Mouse (Mus musculus) c-Kit-positive CD71-positive TER-119-positive erythroid progenitor cells, embryonic 14.5 days (primary cell): Measurements from ENCODE around the gene Mob3b.
A peak's percentile ranks its signal among the peaks of the same experiment; 100 is the strongest.

Source experiments
- DNase-seq: peaks from one replicate; pipeline ENCODE4 v3.0.0-alpha.2; 2013; ENCODE audit warnings: low spot score

The Mob3b gene

DNA sequence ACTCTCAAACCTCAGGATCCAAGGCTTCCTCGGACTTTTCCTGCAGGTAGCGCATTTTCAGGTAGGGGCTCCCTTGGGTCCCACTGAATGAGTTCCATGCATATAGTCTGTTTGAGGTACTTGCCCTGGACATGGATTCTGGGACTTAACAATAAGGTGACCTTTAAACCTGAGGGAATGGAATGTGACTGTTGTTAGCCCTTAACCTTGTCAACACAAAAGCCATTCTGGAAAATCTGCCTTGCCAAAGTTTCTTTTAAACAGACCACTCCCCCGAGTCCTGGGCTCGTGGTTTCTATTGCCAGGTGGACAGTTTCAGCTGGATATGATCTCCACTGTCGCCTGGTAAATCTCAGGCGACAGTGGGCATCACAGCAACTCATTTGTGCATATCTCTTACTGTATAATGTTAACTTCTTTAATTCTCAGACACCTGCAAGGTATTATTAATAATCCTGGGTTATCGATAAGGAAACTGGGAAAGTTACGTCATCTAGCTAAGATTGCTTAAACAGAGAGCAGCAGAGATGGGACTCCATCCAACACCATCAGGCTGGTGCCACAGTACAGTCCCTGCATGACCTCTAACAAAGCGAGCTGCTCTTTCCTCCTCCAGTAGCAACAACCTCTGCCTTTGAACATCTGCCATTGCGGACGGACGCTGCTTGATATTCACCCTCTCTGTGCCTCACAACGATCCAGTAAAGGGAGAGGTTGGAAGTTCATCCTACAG, 43.6 kb downstream of the Mob3b start:
- no peak for DNase-seq

DNA sequence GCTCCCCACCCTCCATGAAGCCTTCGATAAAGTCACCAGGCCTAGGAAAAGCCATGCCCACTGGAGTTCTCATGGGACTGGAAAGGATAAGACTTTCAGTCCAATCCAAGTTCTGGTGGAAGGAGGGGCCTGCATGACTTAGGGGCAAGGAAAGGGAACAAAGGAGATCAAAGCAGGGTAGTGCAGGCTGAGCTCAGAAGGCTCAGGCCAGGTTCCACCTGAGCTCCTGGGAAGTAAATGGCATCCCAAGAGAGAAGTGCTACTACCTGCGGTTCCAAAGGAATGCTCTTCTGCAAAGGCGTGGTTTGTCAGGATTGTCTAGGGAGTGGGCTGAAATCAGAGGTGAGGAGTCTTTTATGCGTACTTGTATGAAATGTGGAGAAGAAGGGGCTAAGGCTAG, 44.8 kb downstream of the Mob3b start:
- no peak for DNase-seq

DNA sequence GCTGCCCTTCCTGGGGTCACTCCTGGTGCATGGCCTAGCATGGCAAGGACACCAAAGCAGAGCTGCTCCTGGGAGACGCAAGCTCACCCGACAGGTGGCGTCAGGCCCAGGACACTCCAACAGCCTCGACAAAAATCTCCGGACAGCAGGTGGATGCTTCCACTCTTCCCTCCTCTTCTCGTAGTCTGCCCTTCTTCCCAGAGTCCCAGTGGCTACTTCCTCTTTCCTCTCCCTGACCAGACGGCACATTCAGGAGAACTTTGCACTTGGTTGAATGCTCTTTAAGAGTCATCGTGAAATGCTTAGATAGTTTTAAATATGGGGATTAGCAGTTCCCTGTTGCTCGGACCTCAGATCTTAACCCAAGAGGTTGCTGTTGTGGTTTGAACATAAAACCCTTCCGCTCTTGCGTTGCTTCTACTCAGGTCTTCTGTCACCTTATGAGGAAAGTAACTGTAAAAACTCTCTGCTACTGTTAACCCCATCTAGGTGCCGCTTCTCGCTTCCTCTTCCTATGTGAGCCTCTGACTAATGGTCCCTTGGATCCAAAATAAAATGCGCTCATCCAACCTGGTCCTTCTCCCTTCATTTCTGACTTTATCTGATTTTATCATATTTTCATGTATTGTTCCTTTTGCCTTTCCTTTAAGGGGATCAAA, 52.0 kb downstream of the Mob3b start:
- no peak for DNase-seq

DNA sequence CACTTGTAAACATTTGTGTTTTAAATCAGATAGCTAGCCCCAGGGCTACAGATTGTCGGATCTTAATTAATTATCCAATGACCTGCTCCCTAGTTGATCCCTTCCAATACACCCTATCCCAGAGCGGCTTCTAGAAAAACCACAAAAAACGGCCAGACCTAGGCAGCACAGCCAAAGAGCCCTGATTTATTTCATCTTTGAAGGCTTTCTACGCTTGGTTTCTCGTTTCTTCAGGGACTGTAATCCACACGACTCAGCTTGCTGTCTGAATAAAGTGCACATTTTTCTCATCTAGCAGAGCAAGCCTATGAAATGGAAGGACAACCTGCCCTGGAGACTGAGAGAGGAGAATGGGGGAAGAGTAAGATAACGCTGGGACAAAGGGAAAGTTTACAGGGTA, 56.1 kb downstream of the Mob3b start:
- DNase-seq: no peak

DNA sequence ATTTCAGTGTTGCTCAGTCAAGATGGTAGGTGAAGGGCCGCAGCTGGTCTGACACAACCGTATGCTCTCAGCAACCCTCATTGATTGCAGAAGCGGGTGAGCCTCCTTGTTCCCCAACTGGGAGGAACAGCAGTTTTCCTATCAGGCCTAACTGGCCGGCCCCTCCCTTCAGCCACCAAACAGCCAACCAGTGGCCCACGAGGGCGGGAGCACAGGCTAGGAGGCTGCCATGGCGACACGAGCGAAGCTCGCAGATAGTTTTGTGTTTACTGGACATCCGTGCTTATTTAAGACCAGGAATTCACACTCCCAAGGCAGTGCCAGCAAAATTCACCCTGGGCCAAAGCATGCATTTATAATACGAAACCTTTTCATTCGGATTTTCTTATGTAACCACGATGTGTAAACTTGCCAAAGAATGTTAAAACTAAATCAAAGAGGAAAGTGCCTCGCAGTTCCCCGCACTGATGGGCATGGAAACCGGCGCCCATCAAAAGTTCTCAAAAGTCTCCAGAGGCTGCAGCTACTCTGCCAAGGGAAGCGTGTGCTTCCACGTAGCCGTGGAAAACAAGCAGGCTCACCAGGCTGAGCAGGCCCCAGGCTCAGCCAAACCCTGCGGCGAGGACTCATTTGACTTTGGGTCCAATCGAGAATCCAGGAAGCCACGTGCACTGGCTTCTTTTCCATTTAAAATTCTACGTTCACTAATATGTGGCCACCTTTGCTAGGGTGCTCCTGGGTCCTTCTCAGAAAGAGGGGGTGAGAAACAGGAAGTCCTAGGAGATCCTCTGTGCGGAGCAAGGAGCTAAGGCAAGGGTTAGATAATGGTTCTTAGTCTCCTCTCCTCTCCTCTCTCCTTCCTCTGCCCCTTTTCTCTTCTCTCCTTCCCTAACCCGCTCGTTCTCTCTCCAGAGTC, 57.2 kb downstream of the Mob3b start:
- DNase-seq: peak; percentile 71

DNA sequence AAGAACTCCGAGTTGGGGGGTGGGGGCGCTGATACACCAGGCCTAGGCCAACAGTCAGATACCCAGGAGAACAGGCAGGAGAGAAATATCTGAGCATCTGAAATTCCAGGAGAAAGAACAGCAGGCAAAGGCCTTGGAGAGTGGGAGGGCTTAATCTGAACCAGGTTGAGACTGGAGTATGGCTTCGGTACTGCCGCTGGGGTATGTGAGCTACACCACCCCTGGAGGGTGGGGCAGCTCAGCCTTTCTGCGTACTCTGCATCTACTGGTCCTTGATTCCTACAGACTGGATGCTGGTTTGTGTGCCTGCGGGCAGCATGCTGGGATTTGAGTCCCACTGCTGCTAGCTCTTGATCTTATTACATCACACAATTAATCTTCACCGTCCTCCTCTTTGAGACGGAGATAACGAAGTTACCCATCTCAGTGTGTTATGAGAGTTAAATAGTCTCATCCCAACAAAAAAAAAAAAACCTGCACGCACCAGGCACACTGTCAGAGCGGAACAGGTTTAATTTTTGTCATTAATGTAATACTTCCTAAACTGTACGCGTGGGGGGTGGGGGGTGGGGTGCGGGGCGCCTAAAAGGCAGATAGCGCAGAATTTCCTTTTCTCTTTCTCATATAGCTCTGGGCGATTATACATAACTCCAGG, 57.9 kb downstream of the Mob3b start:
- no peak for DNase-seq

DNA sequence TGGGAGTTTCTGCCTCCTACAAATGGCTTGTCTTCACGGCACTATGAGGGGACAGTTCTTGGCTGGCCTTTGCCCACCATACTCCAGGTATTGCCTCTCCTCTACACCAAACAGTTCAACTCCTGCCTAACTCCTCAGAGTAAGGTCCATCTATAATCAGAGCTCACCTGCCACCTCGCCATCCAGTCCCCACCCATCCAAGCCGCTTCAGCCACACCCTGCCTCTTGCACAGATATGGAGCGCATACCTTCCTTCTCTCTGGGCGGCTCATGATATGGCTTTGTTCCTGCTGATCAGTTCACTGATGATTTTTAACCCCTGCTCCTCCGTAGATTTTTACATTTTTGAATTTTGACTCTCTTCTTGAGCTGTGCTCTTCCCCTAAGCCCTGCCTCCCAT, 58.7 kb downstream of the Mob3b start:
- no peak for DNase-seq

DNA sequence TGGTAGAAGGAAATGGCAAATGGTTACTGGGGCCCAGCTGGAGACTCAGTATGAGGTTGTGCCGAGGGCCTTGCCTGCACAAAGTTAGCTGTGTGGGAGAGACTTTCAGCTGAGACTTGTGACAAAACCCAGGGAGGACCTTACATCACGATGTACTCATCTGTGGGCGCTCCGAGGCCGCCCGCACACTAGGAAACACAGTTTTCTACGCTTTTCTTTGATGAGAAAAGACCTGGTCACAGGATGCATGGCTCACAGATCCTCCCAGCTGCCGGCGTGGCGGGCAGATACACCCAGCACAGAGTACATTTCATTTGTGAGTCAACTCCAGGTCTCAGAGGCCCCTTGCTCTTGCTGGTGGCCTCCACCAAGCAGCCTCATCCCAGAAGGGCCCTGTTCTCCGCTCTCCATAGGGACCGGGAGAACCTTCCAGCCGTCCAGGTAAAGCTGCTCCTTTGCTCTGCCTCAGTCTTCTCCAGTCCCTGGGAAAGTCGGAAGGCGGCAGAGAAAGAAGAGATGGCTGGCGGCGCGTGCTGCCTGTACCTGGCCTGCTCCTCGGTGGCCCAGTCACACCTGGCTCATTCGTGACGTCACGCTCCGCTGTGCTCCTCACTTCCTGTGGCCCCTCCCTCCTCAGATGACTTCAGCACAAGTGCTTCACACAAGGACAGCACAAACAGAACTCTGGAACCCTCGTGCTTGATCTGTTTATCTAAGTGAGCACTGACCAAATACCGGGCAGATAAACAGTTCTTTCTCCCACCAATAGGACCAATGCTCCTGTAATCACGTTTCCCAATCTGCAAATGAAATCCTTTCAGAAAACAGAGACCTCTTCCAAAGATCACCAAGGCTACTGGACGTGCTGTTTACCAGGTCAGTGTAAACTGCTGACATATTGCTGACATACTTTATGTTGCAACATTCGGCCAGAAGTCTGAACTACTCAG, 60.8 kb downstream of the Mob3b start:
- no peak for DNase-seq

DNA sequence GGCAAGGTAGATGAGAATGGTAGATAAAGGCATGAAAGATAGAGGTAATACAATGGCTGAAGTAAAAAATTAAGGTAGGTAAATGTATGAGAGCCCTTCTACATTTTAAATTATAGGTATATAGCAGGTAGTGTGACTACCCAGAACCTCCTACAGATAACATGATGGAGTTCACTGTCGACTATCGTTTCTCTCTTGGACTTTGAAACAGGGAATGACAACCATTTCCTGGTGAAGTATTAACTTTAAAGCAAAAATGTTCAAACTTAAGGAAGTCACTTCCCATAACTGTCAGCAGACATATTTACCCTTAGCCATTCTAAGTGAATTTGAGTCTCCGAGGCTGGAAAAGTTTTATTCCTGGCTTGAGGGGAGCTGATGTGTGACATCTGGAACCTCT, 64.8 kb downstream of the Mob3b start:
- DNase-seq: no peak

DNA sequence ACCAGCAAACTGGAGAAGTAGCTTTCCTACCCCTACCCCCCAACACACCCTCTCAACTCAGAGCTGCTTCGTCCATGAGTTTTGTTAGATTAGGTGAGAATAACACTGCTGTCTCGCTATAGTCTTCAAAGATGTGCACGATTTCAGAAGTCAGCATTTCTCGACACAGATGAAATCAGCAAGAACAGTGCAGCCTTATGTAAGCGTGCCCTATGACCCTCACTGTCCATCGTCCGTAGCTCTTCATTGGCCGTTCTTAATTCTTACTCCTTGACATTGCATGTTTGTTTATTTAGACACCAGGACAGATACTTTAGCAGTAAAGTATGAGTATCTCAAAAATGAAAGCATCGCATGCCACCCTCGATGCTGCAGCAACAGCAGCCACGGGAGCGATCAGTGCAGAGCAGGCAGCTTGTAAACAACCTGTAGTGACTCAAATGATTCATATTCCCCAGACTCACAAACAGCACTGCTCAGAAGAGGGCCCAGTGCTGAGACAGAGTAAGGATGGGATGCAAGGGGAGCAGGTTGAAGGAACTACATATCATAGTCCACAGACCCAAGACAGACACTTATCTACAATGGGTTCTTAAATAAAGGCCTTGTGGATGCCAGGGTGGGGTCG, 66.0 kb downstream of the Mob3b start:
- DNase-seq: no peak

DNA sequence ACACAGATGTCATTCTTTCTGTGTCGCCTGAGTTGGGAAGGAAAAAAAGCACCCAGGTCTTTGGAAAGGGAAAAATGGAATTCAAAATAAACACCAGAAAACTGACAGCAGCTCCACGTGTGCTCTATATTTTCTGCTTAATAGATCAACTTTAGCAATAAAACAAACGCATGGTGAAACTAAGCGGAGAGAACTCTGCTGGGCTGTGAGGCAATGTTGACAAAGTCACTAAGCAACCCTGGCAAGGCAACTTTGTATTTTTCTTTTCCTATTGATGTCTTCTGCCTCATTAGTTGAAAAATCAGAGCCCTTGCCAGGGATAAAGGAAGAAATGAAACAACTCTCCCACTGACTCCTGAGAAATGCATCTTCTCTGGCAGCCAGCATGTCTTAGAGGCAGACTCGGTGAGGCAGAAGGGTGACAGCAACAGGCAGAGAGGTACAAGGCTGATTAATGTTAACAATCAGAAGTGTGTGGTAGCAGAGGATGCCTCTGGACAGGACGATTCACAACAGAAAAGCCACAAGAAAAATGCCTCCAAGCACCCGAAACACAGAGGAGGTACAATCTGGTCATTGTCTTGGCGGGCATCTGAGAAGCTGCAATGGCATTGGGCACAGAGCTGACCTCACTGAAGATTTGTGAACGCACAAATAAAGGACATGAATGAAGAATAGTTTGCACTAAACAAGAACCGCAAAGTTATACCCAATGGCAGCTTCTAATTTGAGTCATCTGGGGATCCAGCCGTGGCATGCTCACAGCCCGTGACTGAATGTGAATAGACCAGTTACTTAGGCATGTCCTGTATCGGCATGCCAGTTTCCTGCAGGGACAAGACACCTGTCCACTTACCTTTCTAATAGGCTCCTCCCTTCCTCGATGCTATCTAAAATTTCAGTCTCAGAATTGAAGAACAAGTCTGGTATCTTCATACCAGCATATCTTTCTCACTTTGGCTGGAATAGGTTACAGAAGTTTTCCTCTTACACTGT, 67.7 kb downstream of the Mob3b start:
- DNase-seq: no peak

DNA sequence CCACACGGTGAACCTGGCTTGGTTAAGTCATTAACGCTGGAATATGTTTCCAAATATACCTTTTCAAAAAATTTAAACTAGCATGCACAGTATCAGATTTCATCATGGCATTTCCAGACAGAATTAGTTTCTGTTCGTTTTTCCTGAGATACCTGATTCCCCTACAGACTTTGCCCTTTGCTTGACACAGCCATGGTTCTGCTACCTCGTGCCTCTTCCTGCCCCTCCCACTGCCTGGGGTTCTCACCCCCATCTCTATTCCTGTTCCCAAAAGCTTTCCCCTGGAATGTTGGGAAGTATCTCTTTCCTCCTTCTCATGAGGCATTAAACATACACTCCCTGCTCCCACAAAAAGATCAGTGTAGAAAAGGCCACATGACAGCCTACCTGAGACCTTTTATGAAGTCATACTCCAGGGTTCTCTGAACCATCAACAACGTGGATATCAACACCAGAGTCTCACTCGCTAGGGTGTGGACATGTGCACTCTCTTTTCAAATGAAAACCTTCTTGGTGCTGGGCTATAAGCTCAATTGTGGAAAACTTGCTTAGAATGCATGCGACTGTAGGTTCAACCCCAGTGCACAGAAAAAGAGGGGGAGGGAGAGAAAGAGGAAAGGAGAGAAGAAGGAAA, 71.1 kb downstream of the Mob3b start:
- DNase-seq: no peak

DNA sequence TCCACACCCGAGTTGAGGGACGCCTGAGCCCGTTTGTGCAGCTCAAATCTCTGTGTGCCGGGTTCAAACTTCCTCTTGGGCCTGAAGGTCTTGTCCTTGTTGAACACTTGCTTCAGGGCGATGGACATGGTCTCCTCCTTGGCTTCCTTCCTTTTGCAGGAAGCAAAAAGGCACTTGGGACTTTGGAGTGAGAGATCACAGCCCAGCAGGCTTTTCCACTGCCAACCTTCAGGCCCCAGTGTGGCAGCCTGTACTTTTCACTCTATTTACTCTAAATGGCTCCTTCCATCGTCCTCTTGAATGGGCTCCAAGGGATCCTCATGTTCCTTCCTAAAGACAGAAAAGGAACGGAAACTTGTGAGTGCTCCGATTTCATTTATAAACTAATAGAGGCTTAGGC, 73.2 kb downstream of the Mob3b start:
- DNase-seq: no peak

DNA sequence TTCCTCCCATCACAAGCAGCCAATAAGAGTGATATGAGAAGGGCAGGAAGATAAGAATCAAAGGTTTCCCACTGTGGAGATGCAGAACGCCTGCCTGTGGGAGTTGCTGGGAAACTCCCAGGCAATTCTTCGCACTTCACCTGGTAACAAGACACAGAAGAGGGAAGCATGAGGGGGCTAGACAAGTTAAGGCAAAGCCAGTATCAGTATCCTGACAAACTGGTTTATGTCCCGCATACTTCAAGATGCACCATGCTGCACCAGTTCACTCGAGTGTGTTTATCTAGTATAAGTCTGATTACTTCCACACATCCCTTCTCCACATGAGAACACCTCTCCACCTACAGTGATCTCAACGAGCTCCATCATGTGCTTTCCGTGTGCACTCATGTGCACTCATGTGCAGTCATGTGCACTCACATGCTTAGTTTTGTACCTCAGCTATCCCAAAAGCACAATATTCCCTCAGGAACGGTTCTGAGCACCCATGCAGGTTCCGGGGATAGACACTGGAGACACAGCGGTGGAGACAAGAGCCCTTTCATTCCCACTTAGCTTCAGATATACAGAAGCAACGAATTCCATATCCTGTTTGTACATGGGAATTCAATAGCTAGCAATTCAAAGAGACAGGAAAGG, 74.7 kb downstream of the Mob3b start:
- no peak for DNase-seq

DNA sequence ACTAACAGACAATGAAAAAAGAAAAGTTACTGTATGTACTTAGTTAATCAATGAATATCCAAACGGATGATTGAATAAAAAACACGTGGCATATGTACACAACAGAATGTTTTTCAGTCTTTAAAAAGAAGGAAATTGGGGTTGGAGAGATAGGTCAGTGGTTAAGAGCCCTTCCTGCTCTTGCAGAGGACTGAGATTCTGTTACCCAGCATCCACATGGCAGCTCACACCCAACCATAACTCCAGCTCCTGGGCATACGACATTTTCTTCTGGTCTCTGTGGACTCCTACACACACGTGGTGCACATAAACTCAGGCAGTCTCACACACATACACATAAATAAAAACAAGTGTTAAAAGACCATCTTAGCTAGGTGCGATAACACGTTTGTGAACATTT, 77.0 kb downstream of the Mob3b start:
- no peak for DNase-seq

DNA sequence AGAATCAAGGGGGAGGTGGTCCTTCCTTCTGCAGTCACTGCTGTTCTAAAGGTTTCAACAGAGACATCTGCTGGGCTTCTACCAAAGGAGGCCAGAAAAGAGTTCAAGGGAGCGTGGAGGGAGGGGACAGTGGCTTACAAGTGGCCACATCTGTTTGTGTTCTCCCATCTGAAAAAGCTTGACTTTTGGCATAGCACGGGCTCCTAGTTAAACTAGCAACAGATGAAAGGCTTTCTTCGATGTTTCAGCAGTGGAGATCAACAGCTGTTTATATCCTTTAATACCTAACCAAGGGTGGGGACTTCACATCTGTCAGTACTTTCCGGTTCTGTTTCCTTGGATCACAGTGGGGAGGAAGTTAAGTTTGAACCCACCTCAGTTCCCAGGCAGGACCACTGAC, 88.5 kb downstream of the Mob3b start:
- no peak for DNase-seq

DNA sequence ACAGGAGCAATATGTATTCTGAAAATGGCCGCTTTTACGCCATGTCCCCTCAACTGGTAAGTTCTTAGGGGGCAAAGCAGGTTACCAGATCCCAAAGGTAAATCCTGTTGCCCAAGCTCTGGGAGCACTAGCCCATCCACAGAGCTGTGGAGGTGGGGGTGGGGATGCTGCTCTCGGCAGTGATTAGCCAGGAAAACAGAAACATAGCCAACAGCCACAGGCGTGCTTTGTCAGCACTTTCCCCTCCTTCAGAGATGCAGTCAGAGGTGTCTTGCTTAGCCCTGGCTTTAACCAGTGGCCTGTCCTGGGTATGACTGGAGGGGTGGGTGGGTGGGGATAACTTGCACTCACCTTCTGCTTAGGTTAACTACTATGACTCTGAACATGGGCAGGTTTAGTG, 91.1 kb downstream of the Mob3b start:
- no peak for DNase-seq

DNA sequence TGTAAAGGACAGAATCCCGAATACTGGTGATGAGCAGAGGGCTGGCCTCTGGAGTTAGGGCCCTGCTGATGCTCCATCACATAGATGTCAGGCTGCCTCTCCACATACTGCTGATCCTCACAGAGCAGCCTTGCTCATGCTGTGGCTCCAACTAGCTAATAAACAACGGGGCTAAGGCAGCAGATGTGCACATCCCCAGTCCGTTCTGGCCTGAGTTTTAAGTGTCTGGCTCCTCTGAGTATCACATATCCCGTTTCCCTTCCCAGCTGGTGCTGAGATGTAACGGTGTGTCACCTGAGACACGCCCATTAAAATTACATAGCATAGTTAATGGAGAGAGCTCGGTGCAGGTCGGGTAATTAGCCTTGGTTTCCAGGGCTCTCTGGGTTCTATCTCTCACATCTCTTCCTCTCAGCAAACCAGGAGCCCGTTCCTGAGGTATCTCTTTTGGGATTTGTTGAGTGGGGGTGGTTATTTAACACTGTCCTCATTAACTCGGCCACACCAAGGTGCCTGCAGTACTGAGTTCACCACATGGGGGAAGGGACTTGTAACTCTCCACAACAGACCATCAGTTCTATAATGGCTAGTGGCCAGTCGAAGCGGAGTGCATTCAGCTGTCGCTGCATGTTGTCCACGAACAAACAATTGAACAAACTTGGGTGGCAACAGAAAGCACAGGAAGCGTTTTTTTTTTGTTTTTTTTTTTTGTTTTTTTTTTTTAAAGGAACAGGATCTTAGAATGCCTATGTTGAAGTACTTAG, 92.0 kb downstream of the Mob3b start:
- no peak for DNase-seq
